10 mouse cellular contexts compared by ENCODE assay signal in the genomic region with DNA sequence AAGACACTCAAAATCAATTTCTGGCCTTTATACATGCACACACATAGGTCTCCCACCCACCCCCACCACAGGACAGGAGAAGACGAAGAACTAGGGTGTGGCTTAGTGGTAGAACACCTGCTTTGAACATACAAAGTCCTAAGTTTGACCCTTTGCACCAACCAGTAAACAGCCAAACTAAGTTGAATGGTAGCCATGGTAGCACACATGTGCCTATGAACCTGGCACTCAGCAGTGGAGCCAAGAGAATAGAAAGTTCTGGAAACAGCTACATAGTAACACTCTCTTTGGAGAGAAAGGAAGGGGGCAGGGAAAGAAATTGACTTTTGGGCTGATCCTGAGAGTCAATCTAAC. TPM values are rescaled to one million over a fixed set of nuclear protein-coding genes. Genes with fewer than 3 reads are reported as not detected.
DNase-seq lines count a peak whose midpoint lies in the region; ATAC-seq and TF ChIP-seq lines count a peak whose summit lies in the region.
"Had no signal": no experiment of that assay in that cellular context is flagged by ENCODE, and none has a peak within 500 bp of the region (broad histone marks: within the 10 kb centered on the region; RNA-seq: fewer than 3 reads in every experiment).

No protein-coding gene starts in this region.

- H3K4me1 ChIP-seq in embryonic facial prominence, embryonic 15.5 days: peaks cover 60% of the 10 kb centered on the region
- H3K4me1 ChIP-seq in small intestine, adult 2 months (ENCODE audit: control insufficient read depth, insufficient read depth, insufficient read length, low read length): peaks cover 17% of the 10 kb centered on the region

- no peak for TF ChIP-seq CTCF in left cerebral cortex, adult 2 months (IDR thresholded peaks at IDR 0.05)
- no peak for TF ChIP-seq CTCF in small intestine, adult 2 months (IDR thresholded peaks at IDR 0.05; ENCODE audit: extremely low read depth, insufficient read length, insufficient replicate concordance, low read depth, low read length)

- WGBS in embryonic facial prominence, embryonic 15.5 days: 50% methylated on average over 1 of the region's 1 CpGs
- WGBS in small intestine, adult 2 months: 26% methylated on average over 1 of the region's 1 CpGs

- no peak overlapping the region for H3K9ac ChIP-seq in embryonic facial prominence, embryonic 15.5 days
- H3K9ac ChIP-seq: liver, embryonic 14.5 days had no signal

- TF ChIP-seq POLR2A in small intestine, adult 2 months (IDR thresholded peaks at IDR 0.05; ENCODE audit: low read depth, low read length): no peak

- H3K9me3 ChIP-seq in embryonic facial prominence, embryonic 15.5 days (replicated peaks): no peaks in the 10 kb centered on the region

- peak overlapping the region; percentile 48; the same call in 1 of the 2 replicates for H3K27ac ChIP-seq in left cerebral cortex, adult 2 months
- peak overlapping the region; percentile 97; the same call in 1 of the 2 replicates for H3K27ac ChIP-seq in embryonic facial prominence, embryonic 15.5 days (replicated peaks)
- peak overlapping the region; percentile 75 for H3K27ac ChIP-seq in small intestine, adult 2 months (ENCODE audit: insufficient read depth, low read depth, low read length)
- H3K27ac ChIP-seq: liver, embryonic 14.5 days had no signal

- H3K27me3 ChIP-seq in embryonic facial prominence, embryonic 15.5 days: no peaks in the 10 kb centered on the region
- H3K27me3 ChIP-seq in small intestine, adult 2 months (ENCODE audit: control insufficient read depth, insufficient read depth, low read length): no peaks in the 10 kb centered on the region

- no peak overlapping the region for H3K4me3 ChIP-seq in left cerebral cortex, adult 2 months
- H3K4me3 ChIP-seq in embryonic facial prominence, embryonic 15.5 days (replicated peaks): no peak overlapping the region
- H3K4me3 ChIP-seq in small intestine, adult 2 months (ENCODE audit: low read depth, low read length): no peak overlapping the region

- no peaks in the 10 kb centered on the region for H3K36me3 ChIP-seq in embryonic facial prominence, embryonic 15.5 days
- H3K36me3 ChIP-seq in small intestine, adult 2 months (ENCODE audit: control insufficient read depth, insufficient read depth, low read length): peaks cover 11% of the 10 kb centered on the region

- intact Hi-C loops in left cerebral cortex, adult 2 months (cut with DNase I): no loop called here
- intact Hi-C loops in left cerebral cortex, postnatal 25 days (cut with DNase I): no loop called here
- intact Hi-C loops in heart, postnatal 14 days (cut with DNase I): no loop called here

- ATAC-seq in embryonic facial prominence, embryonic 15.5 days (ENCODE audit: insufficient number of reproducible peaks, low FRiP score, low TSS enrichment, low read depth): no peak
- ATAC-seq: CD4-positive, CD25-positive, alpha-beta regulatory T cell, adult 4 months had no signal

- H3K4me2 ChIP-seq in embryonic facial prominence, embryonic 15.5 days (replicated peaks): no peak overlapping the region

- DNase-seq in left cerebral cortex, adult 2 months (ENCODE audit: extremely low spot score in 1 of 2, low spot score in 2 of 2): no peak
- no peak for DNase-seq in left cerebral cortex, postnatal 25 days (ENCODE audit: low spot score in 2 of 2)
- DNase-seq in kidney, postnatal 14 days: peak; percentile 16
- DNase-seq in gastrocnemius, postnatal 25 days: no peak
- no peak for DNase-seq in heart, postnatal 14 days
- DNase-seq: cerebellum, adult 9-11 months had no signal

RNA-seq across cellular contexts. Expression of gene Faap20, which starts 31.1 kb away (rescaled TPM):
- total RNA-seq in left cerebral cortex, adult 2 months (2021): 10 to 100 TPM; 25.9 to 28.8 TPM
- 10 to 100 TPM; 24.2 to 27.3 TPM for total RNA-seq in left cerebral cortex, postnatal 25 days (2021)
- polyA plus RNA-seq in embryonic facial prominence, embryonic 15.5 days (2015; fragmentation: Nextera tagmentation; extraction: Ambion mirVana): 74.9 and 75.0 TPM in 2 replicates
- polyA plus RNA-seq in small intestine, adult 2 months (2012; rRNA removed): 22.5 and 52.0 TPM in 2 replicates
- 1 to 10 TPM; 5.3 to 8.2 TPM for total RNA-seq in gastrocnemius, postnatal 25 days (2021)
- 10 to 100 TPM; 19.0 to 19.6 TPM for total RNA-seq in heart, postnatal 14 days (2021)

RNA-seq across cellular contexts. Expression of gene Ski, which starts 58.4 kb away (rescaled TPM):
- total RNA-seq in left cerebral cortex, adult 2 months (2021): 100 to 1,000 TPM; 113 to 119 TPM
- 100 to 1,000 TPM; 111 to 112 TPM for total RNA-seq in left cerebral cortex, postnatal 25 days (2021)
- 24.4 and 26.3 TPM in 2 replicates for polyA plus RNA-seq in embryonic facial prominence, embryonic 15.5 days (2015; fragmentation: Nextera tagmentation; extraction: Ambion mirVana)
- 27.8 and 48.0 TPM in 2 replicates for polyA plus RNA-seq in small intestine, adult 2 months (2012; rRNA removed)
- 10 to 100 TPM; 31.3 to 34.7 TPM for total RNA-seq in gastrocnemius, postnatal 25 days (2021)
- 10 to 100 TPM; 65.0 to 65.3 TPM for total RNA-seq in heart, postnatal 14 days (2021)
